Mouse (Mus musculus) heart, embryonic 11.5 days (tissue): ENCODE data around the gene Cldn15. TPM values are rescaled to one million over a fixed set of nuclear protein-coding genes. Genes with fewer than 3 reads are reported as not detected.

ENCODE experiments used
- ATAC-seq: fragments of 200-750 bp; cut with Nextera tagmentation; replicated peaks from 2 replicates; pipeline ENCODE4 v1.8.0; 2017; ENCODE audit warnings: moderate library complexity; ENCODE audit not compliant: insufficient number of reproducible peaks, low FRiP score, low TSS enrichment
- H3K27ac ChIP-seq: fragments of 300-500 bp; sonication (generic); 2 replicates; pipeline ENCODE4 v1.5.1; 2014; ENCODE audit warnings: mild to moderate bottlenecking, low read depth, low read length
- H3K27me3 ChIP-seq: fragments of 300-500 bp; sonication (generic); 2 replicates; pipeline ENCODE4 v1.6.1; 2014; ENCODE audit warnings: mild to moderate bottlenecking, low read length, mixed read lengths; ENCODE audit not compliant: control insufficient read depth, insufficient read depth
- H3K36me3 ChIP-seq: fragments of 300-500 bp; sonication (generic); 2 replicates; pipeline ENCODE4 v1.6.1; 2014; ENCODE audit warnings: mild to moderate bottlenecking, low read length, moderate library complexity, mixed read lengths; ENCODE audit not compliant: control insufficient read depth, insufficient read depth
- H3K4me1 ChIP-seq: fragments of 300-500 bp; sonication (generic); 2 replicates; pipeline ENCODE4 v1.6.1; 2014; ENCODE audit warnings: low read length; ENCODE audit not compliant: control insufficient read depth, insufficient read depth
- H3K4me2 ChIP-seq: fragments of 300-500 bp; sonication (generic); 2 replicates; pipeline ENCODE4 v1.6.1; 2014; ENCODE audit warnings: mild to moderate bottlenecking, moderate library complexity
- H3K4me3 ChIP-seq: fragments of 300-500 bp; sonication (generic); 2 replicates; pipeline ENCODE4 v1.5.1; 2014; ENCODE audit warnings: low read depth, low read length
- H3K9ac ChIP-seq: fragments of 300-500 bp; sonication (generic); 2 replicates; pipeline ENCODE4 v1.6.1; 2014; ENCODE audit warnings: mild to moderate bottlenecking, low read depth, low read length, moderate library complexity
- H3K9me3 ChIP-seq: fragments of 300-500 bp; sonication (generic); replicated peaks from 2 replicates; pipeline ENCODE4 v1.6.1; 2016; ENCODE audit warnings: low read length; ENCODE audit not compliant: control insufficient read depth
- WGBS: fragments of 180-500 bp; shearing (Covaris S2); extraction: QIAGEN DNeasy Blood & Tissue Kit; methylation state at CpG from one replicate; pipeline ENCODE4 v1.1.7; 2014; ENCODE audit not compliant: insufficient replicate concordance; 5-methylcytosine and 5-hydroxymethylcytosine counted together
- polyA plus RNA-seq: library from polyadenylated mRNA; unstranded; fragments of >200 nt; fragmentation: Nextera tagmentation; extraction: Ambion mirVana; gene quantifications from 2 replicates; pipeline ENCODE4 v1.2.1, GENCODE M21; 2014

The Cldn15 gene
- polyA plus RNA-seq, 1 experiment from 2014 or later = 1.9 TPM

DNA sequence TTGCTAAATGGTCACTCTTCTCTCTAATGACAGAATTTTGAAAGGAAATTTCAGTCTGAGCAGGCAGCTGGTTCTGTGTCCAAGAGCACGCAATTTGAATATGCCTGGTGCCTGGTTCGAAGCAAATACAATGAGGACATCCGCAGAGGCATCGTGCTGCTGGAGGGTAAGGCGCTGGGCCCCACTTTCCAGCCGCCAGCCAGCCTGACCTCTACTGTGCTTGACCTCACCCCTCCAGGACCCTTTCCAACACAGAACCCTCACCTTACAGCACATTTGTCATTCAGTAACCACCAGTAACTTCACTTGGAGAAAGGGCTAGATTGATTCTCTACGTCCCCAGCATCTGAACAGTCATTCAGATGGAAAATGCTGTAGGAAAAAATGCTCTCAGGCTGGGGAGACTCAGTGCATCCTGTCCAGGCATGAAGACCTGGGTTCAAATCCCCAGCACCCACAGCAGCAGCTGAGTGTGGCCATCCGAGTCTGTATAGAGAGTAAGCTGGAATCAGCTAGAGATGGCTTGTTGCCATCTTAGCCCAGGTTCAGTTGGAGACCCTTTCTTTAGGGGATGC is 3.4 kb upstream of the Cldn15 start:
- ATAC-seq = no peak
- Histone ChIP-seq H3K9me3 (no peaks in the 10 kb centered on the region), H3K36me3 (peaks cover 11% of the 10 kb centered on the region), H3K4me1 (peaks cover 21% of the 10 kb centered on the region), H3K27me3 (no peaks in the 10 kb centered on the region), H3K4me2 (peak overlapping the region; percentile 82), H3K4me3 (peak overlapping the region; percentile 71), H3K9ac (peak overlapping the region; percentile 74), H3K27ac (peak overlapping the region; percentile 78; the same call in 1 of the 2 replicates)
- WGBS = 72% methylated on average over 8 of the region's 8 CpGs

DNA sequence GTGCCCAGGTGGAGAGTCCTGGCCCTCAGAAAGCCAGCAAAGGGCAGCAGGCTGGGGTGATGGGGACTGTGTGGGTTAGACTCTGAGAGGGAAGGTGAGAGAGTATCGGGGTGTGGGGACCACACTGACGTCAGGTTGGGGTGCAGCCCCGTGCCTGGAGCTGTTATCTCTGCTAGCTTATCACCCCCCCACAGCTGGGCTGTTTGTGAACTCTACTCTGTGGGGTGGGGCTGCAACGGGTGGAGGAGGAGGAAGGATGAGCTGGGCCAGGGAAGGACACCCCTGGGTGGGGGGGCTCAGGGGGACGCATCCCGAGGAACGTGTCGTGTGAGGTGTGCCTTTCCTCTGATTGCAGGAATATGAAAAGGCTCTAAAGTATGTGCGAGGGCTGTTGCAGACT is 1.2 kb upstream of the Cldn15 start:
- H3K9me3 ChIP-seq = no peaks in the 10 kb centered on the region
- peaks cover 11% of the 10 kb centered on the region for H3K36me3 ChIP-seq
- ATAC-seq = peak; percentile 71
- 54% methylated on average over 9 of the region's 9 CpGs for WGBS
- H3K27me3 ChIP-seq = no peaks in the 10 kb centered on the region
- peaks cover 21% of the 10 kb centered on the region for H3K4me1 ChIP-seq
- peak overlapping the region; percentile 36; the same call in 1 of the 2 replicates for H3K4me2 ChIP-seq
- H3K4me3 ChIP-seq = no peak overlapping the region
- peak overlapping the region; percentile 76 for H3K27ac ChIP-seq
- H3K9ac ChIP-seq = no peak overlapping the region

DNA sequence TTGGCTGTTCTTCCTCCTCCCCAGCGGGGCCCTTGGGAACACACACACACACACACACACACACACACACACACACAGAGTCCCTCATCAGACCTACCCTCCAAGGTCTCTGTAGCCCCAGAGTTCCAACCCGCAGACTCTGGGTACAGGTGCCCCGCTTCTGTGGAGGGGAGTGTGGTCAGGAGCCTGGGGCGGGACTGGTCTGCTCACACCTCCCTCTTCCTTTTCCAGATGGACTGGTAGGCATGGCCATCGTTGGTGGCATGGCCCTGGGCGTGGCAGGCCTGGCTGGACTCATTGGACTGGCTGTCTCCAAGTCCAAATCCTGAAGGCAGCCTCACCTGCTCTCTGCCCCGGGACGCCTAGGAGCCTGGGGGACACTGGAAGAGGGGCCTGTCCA is 730 bp upstream of the Cldn15 start:
- H3K4me3 ChIP-seq = no peak overlapping the region
- H3K36me3 ChIP-seq = peaks cover 11% of the 10 kb centered on the region
- H3K27ac ChIP-seq = peak overlapping the region; percentile 76
- no peaks in the 10 kb centered on the region for H3K27me3 ChIP-seq
- H3K4me1 ChIP-seq = peaks cover 21% of the 10 kb centered on the region
- no peaks in the 10 kb centered on the region for H3K9me3 ChIP-seq
- H3K9ac ChIP-seq = no peak overlapping the region
- no peak overlapping the region for H3K4me2 ChIP-seq
- WGBS = 82% methylated on average over 8 of the region's 8 CpGs
- no peak for ATAC-seq

DNA sequence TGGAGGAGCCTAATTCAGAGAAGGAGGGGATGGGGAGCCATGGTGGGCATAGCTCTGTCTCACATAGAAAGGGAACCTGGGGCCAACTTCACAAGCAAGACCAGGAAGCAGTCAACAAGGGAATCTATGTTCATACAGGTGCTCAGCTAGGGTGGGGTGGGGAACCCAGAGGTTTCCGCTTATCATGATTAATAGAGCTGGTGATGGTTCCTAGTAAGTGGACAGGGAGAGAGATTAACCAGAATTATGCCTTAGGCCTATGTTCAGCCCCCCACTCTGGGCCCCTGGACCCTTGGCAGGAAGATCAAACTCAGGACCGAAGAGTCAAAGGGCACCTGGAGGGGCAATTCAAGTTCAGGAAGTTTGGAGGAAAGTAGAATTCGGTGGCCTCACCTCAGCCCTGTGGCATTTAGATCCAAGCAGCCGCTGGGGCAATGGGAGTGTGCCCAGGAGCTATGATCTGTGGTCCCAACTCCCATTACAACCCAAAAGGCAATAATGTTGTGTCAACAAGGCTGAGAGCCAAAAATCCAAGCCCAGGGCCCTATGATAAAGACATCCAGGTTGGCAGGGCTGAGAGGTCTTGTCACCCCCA is 542 bp downstream of the Cldn15 start:
- Histone ChIP-seq H3K4me1 (peaks cover 16% of the 10 kb centered on the region), H3K27me3 (no peaks in the 10 kb centered on the region), H3K27ac (peak overlapping the region; percentile 76), H3K4me2 (no peak overlapping the region), H3K4me3 (no peak overlapping the region), H3K36me3 (peaks cover 11% of the 10 kb centered on the region), H3K9ac (no peak overlapping the region), H3K9me3 (no peaks in the 10 kb centered on the region)
- no peak for ATAC-seq
- 86% methylated on average over 4 of the region's 4 CpGs for WGBS

DNA sequence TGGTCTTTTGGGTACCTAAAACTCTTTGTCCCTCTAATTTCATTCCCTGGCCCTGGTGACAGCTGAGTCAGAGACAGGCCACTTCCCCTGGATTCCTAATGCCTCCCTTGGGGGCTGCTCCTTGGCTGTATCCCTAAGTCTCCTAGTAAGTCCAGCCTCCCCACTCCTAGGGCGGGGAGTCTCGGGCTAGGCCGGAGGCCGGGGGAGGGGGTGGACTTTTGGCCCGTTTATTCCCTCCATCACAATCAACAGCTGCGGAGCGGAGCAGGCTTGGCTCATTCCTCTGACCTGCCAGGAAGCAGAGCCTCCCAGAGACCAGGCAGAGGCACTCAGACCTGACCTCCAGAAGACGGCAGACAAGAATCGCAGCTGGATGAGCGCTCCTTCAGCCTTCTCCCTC is 1.2 kb downstream of the Cldn15 start:
- 68% methylated on average over 10 of the region's 10 CpGs for WGBS
- Histone ChIP-seq H3K27me3 (no peaks in the 10 kb centered on the region), H3K9ac (no peak overlapping the region), H3K9me3 (no peaks in the 10 kb centered on the region), H3K27ac (0 out of 2 replicates have a peak overlapping the region, but pooled peaks have one; percentile 8), H3K4me3 (no peak overlapping the region), H3K4me1 (peaks cover 16% of the 10 kb centered on the region), H3K36me3 (peaks cover 11% of the 10 kb centered on the region), H3K4me2 (no peak overlapping the region)
- no peak for ATAC-seq

DNA sequence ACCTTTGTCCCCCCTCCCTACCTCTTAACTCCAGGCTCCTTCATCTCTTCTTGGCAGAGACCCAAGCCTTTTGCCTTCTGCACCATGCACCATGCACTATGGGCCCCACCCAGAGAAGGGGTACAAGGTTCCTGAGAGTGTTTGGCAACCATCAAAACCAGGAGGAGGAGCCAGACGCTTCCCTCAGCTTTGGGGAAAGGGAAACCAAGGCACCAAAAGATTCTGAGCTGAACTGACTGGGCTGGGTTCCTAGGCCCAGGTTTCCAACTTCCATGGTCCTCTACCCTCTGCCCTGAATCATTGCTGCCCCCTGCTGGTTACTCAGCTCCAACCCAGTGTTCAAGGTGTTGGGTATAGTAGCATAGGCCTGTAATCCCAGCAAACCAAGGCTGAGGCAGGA is 4.3 kb downstream of the Cldn15 start:
- H3K36me3 ChIP-seq = peaks cover 3% of the 10 kb centered on the region; the same call in 1 of the 2 replicates
- no peak overlapping the region for H3K9ac ChIP-seq
- no peak for ATAC-seq
- H3K27ac ChIP-seq = no peak overlapping the region
- peaks cover 11% of the 10 kb centered on the region for H3K4me1 ChIP-seq
- H3K9me3 ChIP-seq = no peaks in the 10 kb centered on the region
- H3K27me3 ChIP-seq = no peaks in the 10 kb centered on the region
- WGBS = 63% methylated on average over 1 of the region's 1 CpGs
- no peak overlapping the region for H3K4me3 ChIP-seq
- no peak overlapping the region for H3K4me2 ChIP-seq

DNA sequence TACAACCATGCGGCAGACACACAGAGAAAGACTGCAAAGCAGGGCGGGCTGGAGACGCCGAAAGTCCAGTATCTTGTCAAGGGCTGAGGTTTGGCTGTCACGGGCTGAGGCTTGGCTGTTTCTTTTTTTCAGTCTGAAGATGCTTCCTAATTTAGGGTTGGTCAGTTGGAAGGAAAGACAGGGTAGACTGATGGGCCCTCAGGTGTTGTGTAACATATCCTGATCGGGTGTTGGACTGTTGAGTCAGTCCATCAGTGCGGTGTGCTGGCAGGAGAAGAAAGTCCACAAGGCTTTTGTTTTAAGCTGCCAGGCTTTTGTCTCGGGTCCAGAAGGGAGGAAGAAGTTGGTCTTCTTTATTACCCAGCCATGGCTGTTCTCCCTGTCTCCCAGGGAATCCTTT is 7.3 kb downstream of the Cldn15 start:
- H3K4me3 ChIP-seq = no peak overlapping the region
- H3K4me2 ChIP-seq = no peak overlapping the region
- H3K9ac ChIP-seq = no peak overlapping the region
- H3K27ac ChIP-seq = no peak overlapping the region
- H3K36me3 ChIP-seq = no peaks in the 10 kb centered on the region
- H3K9me3 ChIP-seq = no peaks in the 10 kb centered on the region
- no peaks in the 10 kb centered on the region for H3K27me3 ChIP-seq
- no peaks in the 10 kb centered on the region for H3K4me1 ChIP-seq
- 65% methylated on average over 8 of the region's 8 CpGs for WGBS
- no peak for ATAC-seq

DNA sequence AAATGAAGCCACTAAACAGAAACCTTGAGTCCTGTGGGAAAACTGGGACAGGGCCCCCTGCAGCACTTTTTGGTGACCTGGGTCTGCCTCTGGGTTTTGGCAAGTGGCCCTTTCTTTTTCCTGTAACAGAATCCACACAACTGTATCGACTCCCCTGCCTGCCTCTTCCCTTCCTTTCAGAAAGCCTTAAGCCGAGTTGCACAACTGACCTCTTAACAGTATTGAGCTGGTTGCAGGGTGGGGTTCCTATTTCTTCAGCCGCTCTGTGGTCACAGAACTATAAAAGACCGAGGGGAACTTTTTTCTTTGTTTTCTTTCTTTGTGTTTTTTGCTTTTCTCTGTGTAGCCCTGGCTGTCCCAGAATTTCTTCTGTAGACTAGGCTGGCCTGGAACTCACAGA is 11.4 kb downstream of the Cldn15 start:
- H3K27me3 ChIP-seq = no peaks in the 10 kb centered on the region
- no peak for ATAC-seq

DNA sequence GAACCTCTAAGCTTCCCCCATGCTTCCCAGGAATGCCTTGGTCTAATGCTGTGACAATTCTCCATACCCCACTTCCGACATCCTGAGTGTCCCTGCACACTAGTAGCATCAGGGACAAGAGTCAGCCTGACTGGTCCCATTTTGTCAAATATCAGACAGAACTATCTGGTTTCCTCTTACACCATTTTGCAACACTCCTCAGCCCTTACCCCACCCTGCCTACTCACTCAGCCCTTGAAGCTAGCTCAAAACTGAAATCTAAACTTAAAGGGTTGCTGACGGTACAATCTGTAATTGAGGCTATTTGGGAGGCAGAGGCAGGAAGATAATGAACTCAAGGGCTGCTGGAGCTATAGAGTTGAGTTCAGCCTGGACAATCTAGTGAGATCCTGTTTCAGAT is 13.3 kb downstream of the Cldn15 start:
- ATAC-seq = no peak

More for the DNA sequence above, 11.4 kb downstream of the Cldn15 start:
- Histone ChIP-seq H3K4me3 (no peak overlapping the region), H3K9ac (no peak overlapping the region), H3K36me3 (peaks cover 8% of the 10 kb centered on the region; the same call in 1 of the 2 replicates), H3K9me3 (no peaks in the 10 kb centered on the region), H3K27ac (no peak overlapping the region), H3K4me2 (no peak overlapping the region), H3K4me1 (no peaks in the 10 kb centered on the region)
- WGBS = 74% methylated on average over 4 of the region's 4 CpGs

More for the DNA sequence above, 13.3 kb downstream of the Cldn15 start:
- H3K4me2 ChIP-seq = no peak overlapping the region
- H3K4me3 ChIP-seq = no peak overlapping the region
- no peak overlapping the region for H3K9ac ChIP-seq
- WGBS = 81% methylated on average over 2 of the region's 2 CpGs
- H3K9me3 ChIP-seq = no peaks in the 10 kb centered on the region
- H3K4me1 ChIP-seq = no peaks in the 10 kb centered on the region
- H3K27me3 ChIP-seq = no peaks in the 10 kb centered on the region
- H3K27ac ChIP-seq = no peak overlapping the region
- peaks cover 8% of the 10 kb centered on the region; the same call in 1 of the 2 replicates for H3K36me3 ChIP-seq
